Mouse (Mus musculus) ES-E14 (cell line): ENCODE measurements around the gene Olfr669.

Source experiments
- HCFC1 ChIP-seq: IDR thresholded peaks from 2 replicates; pipeline ENCODE4 v1.6.1; 2012; ENCODE audit warnings: low read length, inconsistent platforms, borderline replicate concordance; ENCODE audit not compliant: insufficient read depth
- MAFK ChIP-seq: IDR thresholded peaks from 2 replicates; pipeline ENCODE4 v1.6.1; 2014; ENCODE audit warnings: mild to moderate bottlenecking, low read depth, low read length, inconsistent platforms; ENCODE audit not compliant: insufficient read depth
- ZNF384 ChIP-seq: IDR thresholded peaks from 2 replicates; pipeline ENCODE4 v1.6.1; 2012; ENCODE audit warnings: low read depth, low read length, inconsistent platforms

DNA sequence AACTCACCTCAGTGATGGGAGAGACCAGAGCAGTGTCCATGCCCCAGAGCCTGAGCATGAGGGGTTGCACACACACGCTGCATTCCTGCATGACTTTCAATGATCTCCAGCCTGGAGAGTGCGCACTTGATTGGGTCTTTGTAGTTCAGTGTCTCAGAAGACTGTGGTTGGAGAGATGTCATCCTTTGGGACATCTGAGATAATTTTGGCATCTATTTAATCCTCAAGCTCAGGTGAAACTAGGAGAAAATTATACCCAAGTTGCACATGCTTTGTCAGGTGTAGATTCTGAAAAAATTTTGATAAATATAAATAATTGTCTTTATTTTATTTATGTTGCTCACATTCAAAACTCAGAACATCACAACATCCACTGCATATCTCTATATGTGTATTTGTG lies 38.2 kb upstream of the Olfr669 start, which contains the start of gene Olfr666:
- TF ChIP-seq ZNF384 (no peak), HCFC1 (no peak), MAFK (no peak)
